ENCODE assay signal across 24 mouse cellular contexts in the genomic region with DNA sequence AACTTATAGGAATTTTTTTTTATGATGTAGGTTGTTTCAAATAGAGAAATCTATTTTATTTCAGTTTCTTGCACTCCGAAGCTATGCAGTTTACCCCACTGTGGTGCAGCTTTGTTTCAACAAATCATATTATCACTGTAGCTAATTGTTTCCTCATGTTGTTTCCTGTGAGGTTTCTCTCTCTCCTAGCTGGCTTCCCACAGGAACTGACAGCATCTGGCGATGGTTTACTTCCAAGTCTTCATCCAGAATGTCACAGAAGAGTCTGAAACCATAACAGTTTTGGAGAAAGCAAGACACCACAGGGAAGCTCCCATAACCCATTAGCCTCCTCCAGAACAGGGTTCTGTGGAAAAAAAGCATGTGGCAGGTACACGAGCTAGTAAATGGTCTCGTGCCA.
A peak's percentile ranks its signal among the peaks of the same experiment; 100 is the strongest.
DNase-seq lines count a peak whose midpoint lies in the region; ATAC-seq lines count a peak whose summit lies in the region.
"Had no signal": no experiment of that assay in that cellular context is flagged by ENCODE, and none has a peak within 500 bp of the region (broad histone marks: within the 10 kb centered on the region; RNA-seq: fewer than 3 reads in every experiment).

No protein-coding gene starts in this region.

- DNase-seq in heart, adult 9 months (ENCODE audit: low spot score in 2 of 2): peak; percentile 10 to 22
- DNase-seq in heart, postnatal 25 days (ENCODE audit: low spot score): no peak
- DNase-seq in neural tube, embryonic 10.5 days (ENCODE audit: extremely low spot score, low spot score): no peak
- peak; percentile 48 for DNase-seq in forelimb bud, embryonic 11.5 days (ENCODE audit: low read depth, low spot score)
- DNase-seq in skeletal muscle tissue, adult 2 months (ENCODE audit: low read depth, low spot score): peak; percentile 37
- DNase-seq in left cerebral cortex, postnatal 10 days (ENCODE audit: extremely low spot score in 1 of 2, low spot score in 2 of 2): no peak
- DNase-seq: adrenal gland, adult 8-10 months; cerebellum, postnatal 10 days; gastrocnemius, postnatal 14 days; heart, postnatal 4 days; kidney, adult 9 months; kidney, postnatal 36 days; left cerebral cortex, postnatal 4 days; lung, adult 2 months; lung, postnatal 36 days; right cerebral cortex, postnatal 4 days; thymus, postnatal 14 days had no signal

- WGBS in neural tube, embryonic 15.5 days: 59% methylated on average over 4 of the region's 4 CpGs

- no peak for ATAC-seq in neural tube, embryonic 15.5 days (ENCODE audit: low FRiP score)
- no peak for ATAC-seq in megakaryocyte-erythroid progenitor cell, adult 5-6 weeks (replicated peaks; ENCODE audit: low FRiP score, low TSS enrichment, poor library complexity, severe bottlenecking)
- ATAC-seq: forebrain, embryonic 13.5 days; liver, embryonic 12.5 days had no signal

- H3K4me3 ChIP-seq in neural tube, embryonic 15.5 days (replicated peaks): no peak overlapping the region
- H3K4me3 ChIP-seq: erythroblast, embryonic 14.5 days; forebrain, embryonic 13.5 days; liver, embryonic 12.5 days; midbrain, embryonic 10.5 days had no signal

- H3K27me3 ChIP-seq in neural tube, embryonic 15.5 days (replicated peaks): no peaks in the 10 kb centered on the region
- H3K27me3 ChIP-seq: forebrain, embryonic 13.5 days; liver, embryonic 12.5 days had no signal

- H3K4me2 ChIP-seq in neural tube, embryonic 15.5 days: no peak overlapping the region
- H3K4me2 ChIP-seq: forebrain, embryonic 13.5 days; heart, embryonic 11.5 days; liver, embryonic 12.5 days had no signal

- 0 out of 2 replicates have a peak overlapping the region, but pooled peaks have one; percentile 23 for H3K27ac ChIP-seq in neural tube, embryonic 15.5 days (replicated peaks)
- H3K27ac ChIP-seq: forebrain, embryonic 13.5 days; liver, embryonic 12.5 days; midbrain, embryonic 10.5 days had no signal

- peaks cover 22% of the 10 kb centered on the region for H3K4me1 ChIP-seq in neural tube, embryonic 15.5 days
- H3K4me1 ChIP-seq: liver, embryonic 12.5 days had no signal

- intact Hi-C loops in heart, postnatal 25 days (cut with DNase I): no loop called here
- intact Hi-C loops in left cerebral cortex, postnatal 10 days (cut with DNase I): no loop called here

- no peaks in the 10 kb centered on the region for H3K36me3 ChIP-seq in neural tube, embryonic 15.5 days
- H3K36me3 ChIP-seq: liver, embryonic 12.5 days; midbrain, embryonic 10.5 days had no signal

- H3K9ac ChIP-seq in neural tube, embryonic 15.5 days (replicated peaks): no peak overlapping the region
- H3K9ac ChIP-seq: forebrain, embryonic 13.5 days; liver, embryonic 12.5 days had no signal

- no peaks in the 10 kb centered on the region for H3K9me3 ChIP-seq in neural tube, embryonic 15.5 days (replicated peaks)
- H3K9me3 ChIP-seq: forebrain, embryonic 13.5 days; liver, embryonic 12.5 days; midbrain, embryonic 10.5 days had no signal

Comparison
In these comparisons a context has a peak if more than half of its experiments do, and no peak if none do; other contexts are left out.
1. DNase-seq: peak in heart, adult 9 months (2 of 2), forelimb bud, embryonic 11.5 days (single experiment) and skeletal muscle tissue, adult 2 months (single experiment); none in heart, postnatal 25 days (single experiment), neural tube, embryonic 10.5 days (single experiment) and left cerebral cortex, postnatal 10 days (0 of 2).